Mouse (Mus musculus) megakaryocyte-erythroid progenitor cell, adult 5-6 weeks (primary cell): ENCODE measurements around the gene Wnt5b. TPM values are rescaled to one million over a fixed set of nuclear protein-coding genes. Genes with fewer than 3 reads are reported as not detected.

Source experiments
- ATAC-seq: replicated peaks from 2 replicates; pipeline ENCODE4 v1.8.0; 2016; ENCODE audit warnings: mild to moderate bottlenecking, inconsistent platforms; ENCODE audit not compliant: severe bottlenecking, poor library complexity, low FRiP score, low TSS enrichment
- total RNA-seq, 2 experiments: library from RNA; stranded (forward) in 1 of 2; stranded (reverse) in 1 of 2; fragments of 200-1000, 215-1000 nt in 1 of 2; fragments of >200 nt in 1 of 2; fragmentation: Nextera tagmentation in 1 of 2; gene quantifications; 2 replicates each; pipeline ENCODE4 v1.2.3; 2014 to 2017

Gene Wnt5b
- total RNA-seq, 2 experiments from 2014 or later = not detected

GRCm38 (mm10) chr6:119529659-119530058 lies 14.5 kb downstream of the Wnt5b start:
- no peak for ATAC-seq

DNA sequence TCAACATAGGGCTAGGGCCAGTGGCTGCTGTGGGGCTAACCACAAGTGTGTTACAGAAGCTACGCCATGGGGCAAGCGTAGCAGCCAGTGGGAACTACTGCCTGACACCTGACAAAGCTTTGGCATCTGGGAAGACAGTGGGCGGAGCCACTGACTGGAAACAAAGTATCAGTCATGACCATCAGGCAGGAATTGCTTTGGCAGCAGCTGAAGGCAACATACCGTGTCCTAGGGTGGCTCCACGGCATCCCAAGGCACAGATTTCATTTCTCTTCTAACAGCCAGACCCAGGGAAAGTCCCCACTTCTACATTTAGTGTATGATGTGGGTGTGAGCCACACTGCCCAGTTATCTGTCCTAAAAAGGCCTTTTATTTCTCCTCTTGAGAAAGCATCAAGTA lies 17.6 kb downstream of the Wnt5b start:
- no peak for ATAC-seq

GRCm38 (mm10) chr6:119521931-119522391 lies 22.2 kb downstream of the Wnt5b start:
- no peak for ATAC-seq

DNA sequence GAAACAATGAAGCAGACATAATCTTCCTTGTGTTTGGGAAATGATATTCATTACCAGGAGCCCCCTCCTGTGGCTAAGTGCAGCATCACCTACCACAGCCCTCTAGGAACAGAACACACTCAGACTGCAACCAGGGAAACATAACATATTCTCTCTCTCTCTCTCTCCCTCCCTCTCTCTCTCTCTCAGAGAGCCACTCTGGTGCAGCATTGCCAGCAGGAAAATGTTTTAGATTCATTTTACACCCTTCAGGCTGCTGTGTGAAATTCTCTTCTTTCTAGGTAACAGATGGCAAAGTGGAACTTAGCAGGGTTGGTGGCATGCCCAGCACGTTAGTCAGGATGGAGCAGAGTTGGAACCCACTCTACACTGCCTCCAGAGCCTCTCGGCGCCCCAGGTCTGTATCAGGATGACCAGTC lies 22.7 kb downstream of the Wnt5b start:
- no peak for ATAC-seq

- ATAC-seq = no peak
These were observed 23.4 kb downstream of the Wnt5b start for GRCm38 (mm10) chr6:119520731-119521130.

DNA sequence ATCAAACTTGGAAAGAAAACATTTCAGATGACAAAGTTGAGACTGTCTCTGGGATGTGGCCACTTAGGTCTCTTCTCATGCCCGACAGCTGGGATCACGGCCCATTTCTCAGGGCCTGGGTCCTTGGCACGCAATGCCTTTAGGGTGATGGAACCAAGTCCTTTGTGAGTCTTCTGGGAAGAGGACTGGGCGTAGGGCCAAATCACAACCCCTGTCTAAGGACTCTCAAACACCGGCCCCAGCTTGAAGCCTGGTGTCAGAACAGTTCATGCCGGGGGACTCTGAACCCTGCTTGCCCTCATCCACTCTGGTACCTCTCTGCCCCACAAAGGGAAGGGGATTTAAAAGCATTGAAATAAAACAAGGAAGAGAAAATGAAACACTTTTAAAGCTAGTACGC lies 30.1 kb downstream of the Wnt5b start:
- no peak for ATAC-seq

DNA sequence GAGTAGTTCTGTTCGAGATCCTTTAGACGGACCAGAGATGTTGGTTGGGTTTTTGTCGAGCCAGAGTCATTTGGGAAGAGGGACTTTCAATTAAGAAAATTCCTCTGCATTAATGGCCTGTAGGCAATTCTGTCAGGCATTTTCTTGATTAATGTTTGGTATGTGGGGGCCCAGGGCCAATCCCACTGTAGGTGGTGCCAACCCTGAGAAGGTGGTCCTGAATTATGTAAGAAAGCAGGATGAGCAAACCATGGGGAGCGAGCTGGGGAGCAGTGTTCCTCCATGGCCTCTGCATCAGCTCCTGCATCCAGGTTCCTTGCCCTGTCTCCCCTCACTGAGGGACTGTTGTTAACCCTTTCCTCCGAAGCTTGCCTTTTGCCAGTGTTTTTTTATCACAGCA lies 30.7 kb downstream of the Wnt5b start:
- ATAC-seq = no peak

- no peak for ATAC-seq
These were observed 31.4 kb downstream of the Wnt5b start for GRCm38 (mm10) chr6:119512701-119513100.

DNA sequence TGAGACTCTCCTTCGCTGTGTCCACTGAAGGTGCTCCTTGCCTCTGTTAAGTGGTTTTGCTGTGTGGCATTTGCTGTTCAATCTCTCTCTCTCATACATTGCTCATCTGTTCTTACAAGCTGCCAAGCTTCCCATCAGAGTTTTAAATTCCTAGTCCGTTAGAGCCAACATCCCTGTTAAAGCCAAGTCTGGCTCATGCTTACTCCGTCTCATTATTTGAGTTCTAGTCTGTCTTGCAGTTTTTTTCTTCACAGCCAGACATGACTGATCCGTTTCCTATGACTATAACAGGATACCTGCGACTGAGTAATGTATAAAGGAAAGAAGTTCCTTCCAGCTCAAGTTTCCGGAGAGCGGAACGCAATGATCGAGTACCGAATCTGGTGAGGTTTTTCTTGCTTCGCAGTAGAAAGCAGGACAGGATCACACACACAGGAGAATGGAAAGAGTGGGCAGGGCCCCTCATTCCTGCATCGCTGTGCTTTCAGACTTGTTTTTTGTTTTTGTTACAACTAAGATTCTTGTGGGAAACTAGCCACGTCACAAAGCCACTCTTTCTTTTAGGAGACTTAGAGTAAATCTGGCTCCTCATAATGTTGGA lies 34.6 kb downstream of the Wnt5b start:
- ATAC-seq = no peak

GRCm38 (mm10) chr6:119508634-119509375 lies 35.3 kb downstream of the Wnt5b start:
- ATAC-seq = no peak

DNA sequence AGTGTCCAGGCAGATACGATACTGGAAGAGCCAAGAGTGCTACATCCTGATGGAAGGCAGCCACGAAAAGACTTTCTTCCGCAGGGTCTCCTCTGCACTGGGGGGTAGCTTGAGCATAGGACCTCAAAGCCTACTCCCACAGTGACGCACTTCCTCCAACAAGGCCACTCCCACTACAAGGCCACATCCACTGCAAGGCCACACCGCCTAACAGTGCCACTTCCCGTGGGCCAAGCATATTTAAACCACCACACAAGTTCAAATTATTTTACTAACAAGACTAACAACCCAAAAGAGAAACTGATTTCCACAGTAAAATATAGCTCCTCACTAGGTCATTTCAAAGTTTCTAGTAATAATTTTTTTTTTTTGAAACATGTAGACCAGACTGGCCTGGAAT lies 35.9 kb downstream of the Wnt5b start:
- ATAC-seq = no peak

DNA sequence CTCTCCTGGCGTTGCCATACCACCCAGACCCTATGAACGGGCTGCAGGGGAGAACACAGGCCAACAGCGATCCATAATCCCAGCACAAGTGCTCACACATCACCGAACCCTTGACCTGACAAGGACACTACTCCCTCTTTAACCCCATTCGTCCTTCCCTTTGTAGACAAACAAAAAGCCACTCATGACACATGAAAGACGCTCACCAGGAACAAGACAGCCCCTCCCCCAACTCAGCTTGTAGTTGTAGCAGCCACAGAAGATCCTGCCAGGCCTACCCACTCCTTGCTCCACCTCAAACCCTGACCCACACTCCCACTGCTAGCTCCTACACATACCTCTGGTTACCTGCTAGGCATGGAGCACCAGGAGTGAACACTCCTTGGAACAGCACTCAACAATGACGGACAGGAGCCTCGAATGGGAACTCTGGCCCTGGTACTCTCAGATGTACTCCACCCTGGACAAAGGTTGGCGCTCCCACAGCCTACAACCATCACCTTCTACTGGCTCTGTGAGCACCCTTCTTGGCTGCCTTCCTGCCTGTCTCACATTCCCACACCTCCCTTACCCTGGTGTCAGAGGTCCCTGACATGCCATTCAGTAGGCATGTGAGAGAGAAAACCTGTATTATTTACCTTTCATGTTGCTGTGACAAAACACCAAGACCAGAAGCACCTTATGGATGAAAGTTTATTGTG lies 38.5 kb downstream of the Wnt5b start:
- ATAC-seq = no peak

GRCm38 (mm10) chr6:119504756-119505155 lies 39.4 kb downstream of the Wnt5b start:
- ATAC-seq = no peak

DNA sequence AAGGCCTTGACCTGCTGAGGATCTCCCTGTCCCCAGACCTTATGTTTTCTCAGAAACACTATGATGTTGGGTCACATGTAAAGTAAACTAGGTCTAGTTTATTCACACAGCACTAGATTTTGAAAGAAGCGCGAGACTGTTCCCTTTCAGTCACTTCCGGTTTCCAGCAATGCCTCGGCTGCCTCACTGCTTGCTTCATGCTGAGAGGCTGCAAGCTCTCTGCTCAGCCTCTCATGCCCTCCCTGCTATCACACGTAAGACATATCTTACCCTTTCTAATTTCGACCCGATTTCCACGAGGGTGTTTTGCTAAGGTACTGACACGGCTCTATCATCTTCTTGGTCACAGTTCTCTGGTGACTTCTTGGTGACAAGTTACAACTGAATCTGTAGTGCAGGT lies 42.1 kb downstream of the Wnt5b start:
- ATAC-seq = peak; percentile 74

- ATAC-seq = no peak
These were observed 44.1 kb downstream of the Wnt5b start for GRCm38 (mm10) chr6:119500086-119500485.

DNA sequence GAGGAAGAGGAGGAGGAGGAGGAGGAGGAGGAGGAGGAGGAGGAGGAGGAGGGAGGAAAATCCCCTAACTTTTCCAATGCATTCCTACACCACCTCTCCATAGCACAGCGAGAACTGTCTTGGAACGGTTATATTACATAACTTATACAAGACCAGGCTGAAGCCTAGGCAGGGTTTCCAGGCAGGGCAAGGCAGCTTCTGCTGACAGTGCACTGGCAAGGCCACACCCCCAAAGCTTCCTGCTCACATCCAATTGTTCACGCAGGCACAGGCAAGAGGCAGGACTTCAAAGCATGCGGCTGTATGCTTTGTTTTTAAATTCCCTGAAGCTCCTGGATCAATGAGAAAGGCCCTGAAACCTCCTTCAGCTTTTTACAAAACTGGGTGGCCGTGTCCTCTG lies 44.9 kb downstream of the Wnt5b start:
- ATAC-seq = peak; percentile 65; the same call in 1 of the 2 replicates

- ATAC-seq = no peak
These were observed 51.5 kb downstream of the Wnt5b start for GRCm38 (mm10) chr6:119492630-119493014.

DNA sequence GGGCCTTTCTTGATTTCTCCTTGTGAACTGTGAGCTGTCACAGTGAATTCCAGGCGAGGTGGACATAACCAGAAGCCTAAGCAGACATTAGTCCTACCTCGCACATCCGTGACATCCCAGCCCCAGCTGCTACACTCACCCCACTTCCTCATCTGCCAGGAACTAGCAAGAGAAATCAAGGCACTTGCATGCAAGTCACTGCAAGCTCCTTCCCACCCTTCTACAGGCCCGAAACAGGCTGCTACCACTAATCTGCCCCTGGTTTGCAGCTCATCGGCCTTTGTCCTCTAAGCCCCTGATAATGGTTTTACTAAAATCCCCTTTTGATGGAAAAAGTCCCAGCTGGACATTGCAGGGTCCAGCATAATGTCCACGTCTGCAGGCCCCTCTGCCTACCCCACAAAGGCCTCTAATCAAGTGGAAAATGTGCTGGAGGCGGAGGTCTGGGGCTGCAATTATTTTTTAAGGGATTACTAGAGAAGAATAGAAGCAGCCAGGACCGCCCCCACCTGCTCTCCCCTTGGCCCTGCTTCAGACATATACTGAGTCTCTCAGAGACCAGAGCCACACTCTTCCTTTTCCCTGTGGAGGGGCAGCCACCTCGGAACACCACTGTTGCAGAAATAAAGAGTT lies 52.0 kb downstream of the Wnt5b start:
- ATAC-seq = no peak

DNA sequence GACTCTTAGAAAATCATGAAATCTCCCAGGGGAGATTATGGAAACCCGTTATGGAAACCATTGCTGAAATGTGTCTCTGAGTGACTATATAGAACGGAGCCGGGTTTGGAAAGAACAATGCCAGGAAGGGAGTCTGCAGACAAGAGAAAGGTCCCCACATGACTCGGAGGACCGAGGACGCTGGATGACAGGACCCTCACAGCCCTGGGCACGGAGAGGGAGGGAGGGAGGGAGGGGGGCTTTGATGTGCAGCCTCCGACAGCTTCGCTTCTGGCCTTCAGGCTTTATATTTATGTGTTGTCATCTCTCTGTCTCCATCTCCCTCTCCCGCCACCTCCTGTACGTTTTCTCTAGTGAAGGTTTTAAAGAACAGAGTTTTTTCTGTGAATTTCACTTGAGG lies 53.1 kb downstream of the Wnt5b start:
- no peak for ATAC-seq

GRCm38 (mm10) chr6:119490549-119490948 lies 53.6 kb downstream of the Wnt5b start:
- no peak for ATAC-seq
